Mouse (Mus musculus): ENCODE data around the gene Camkmt.

Camkmt gene

GRCm38 (mm10) chr17:85090120-85091099 lies at the start of gene Camkmt, which contains the start of gene Prepl:
Camkmt (plus strand) TSS chr17:85090552.
Prepl (minus strand) TSS chr17:85090241.
- DNase-seq (ENCODE audit: low spot score in 2 of 2), result peak; percentile 95 to 96

- DNase-seq (ENCODE audit: low spot score in 2 of 2), result no peak
Observed at GRCm38 (mm10) chr17:85040913-85041312, 49.4 kb upstream of the Camkmt start.

- no peak for DNase-seq (ENCODE audit: low spot score in 2 of 2)
Observed at GRCm38 (mm10) chr17:85042419-85042818, 47.9 kb upstream of the Camkmt start.

- DNase-seq (ENCODE audit: low spot score in 2 of 2), result no peak
Observed at GRCm38 (mm10) chr17:85043404-85043816, 46.9 kb upstream of the Camkmt start.

- no peak for DNase-seq (ENCODE audit: low spot score in 2 of 2)
Observed at GRCm38 (mm10) chr17:85044466-85044865, 45.9 kb upstream of the Camkmt start.

GRCm38 (mm10) chr17:85045160-85045559 lies 45.2 kb upstream of the Camkmt start:
- no peak for DNase-seq (ENCODE audit: low spot score in 2 of 2)

GRCm38 (mm10) chr17:85048379-85048778 lies 42.0 kb upstream of the Camkmt start:
- no peak for DNase-seq (ENCODE audit: low spot score in 2 of 2)

- no peak for DNase-seq (ENCODE audit: low spot score in 2 of 2)
Observed at GRCm38 (mm10) chr17:85058276-85058675, 32.1 kb upstream of the Camkmt start.

GRCm38 (mm10) chr17:85059136-85059535 lies 31.2 kb upstream of the Camkmt start:
- no peak for DNase-seq (ENCODE audit: low spot score in 2 of 2)

- no peak for DNase-seq (ENCODE audit: low spot score in 2 of 2)
Observed at GRCm38 (mm10) chr17:85063560-85063959, 26.8 kb upstream of the Camkmt start.

GRCm38 (mm10) chr17:85067331-85067730 lies 23.0 kb upstream of the Camkmt start:
- no peak for DNase-seq (ENCODE audit: low spot score in 2 of 2)

GRCm38 (mm10) chr17:85070658-85071057 lies 19.7 kb upstream of the Camkmt start:
- no peak for DNase-seq (ENCODE audit: low spot score in 2 of 2)

GRCm38 (mm10) chr17:85071088-85071775 lies 19.1 kb upstream of the Camkmt start:
- DNase-seq (ENCODE audit: low spot score in 2 of 2), result no peak

- DNase-seq (ENCODE audit: low spot score in 2 of 2), result no peak
Observed at GRCm38 (mm10) chr17:85072383-85072782, 18.0 kb upstream of the Camkmt start.

GRCm38 (mm10) chr17:85073214-85073613 lies 17.1 kb upstream of the Camkmt start:
- DNase-seq (ENCODE audit: low spot score in 2 of 2), result no peak

GRCm38 (mm10) chr17:85074083-85074482 lies 16.3 kb upstream of the Camkmt start:
- DNase-seq (ENCODE audit: low spot score in 2 of 2), result no peak

GRCm38 (mm10) chr17:85079276-85079675 lies 11.1 kb upstream of the Camkmt start:
- DNase-seq (ENCODE audit: low spot score in 2 of 2), result no peak

GRCm38 (mm10) chr17:85080781-85081180 lies 9.6 kb upstream of the Camkmt start:
- DNase-seq (ENCODE audit: low spot score in 2 of 2), result no peak

GRCm38 (mm10) chr17:85085335-85085734 lies 5.0 kb upstream of the Camkmt start:
- DNase-seq (ENCODE audit: low spot score in 2 of 2), result no peak

GRCm38 (mm10) chr17:85086501-85086900 lies 3.9 kb upstream of the Camkmt start:
- peak; percentile 23 to 35 for DNase-seq (ENCODE audit: low spot score in 2 of 2)

GRCm38 (mm10) chr17:85087591-85087990 lies 2.8 kb upstream of the Camkmt start:
- DNase-seq (ENCODE audit: low spot score in 2 of 2), result peak; percentile 47 to 52

GRCm38 (mm10) chr17:85088401-85088800 lies 2.0 kb upstream of the Camkmt start:
- no peak for DNase-seq (ENCODE audit: low spot score in 2 of 2)

- DNase-seq (ENCODE audit: low spot score in 2 of 2), result no peak
Observed at GRCm38 (mm10) chr17:85089011-85089410, 1.3 kb upstream of the Camkmt start.

Measured in heart, adult 9 months (tissue).